Mouse (Mus musculus) heart, embryonic 13.5 days (tissue): ENCODE measurements around the gene Kcng4. TPM values are rescaled to one million over a fixed set of nuclear protein-coding genes. Genes with fewer than 3 reads are reported as not detected.

Experiments
- ATAC-seq: fragments of 200-750 bp; cut with Nextera tagmentation; 2 replicates; pipeline ENCODE4 v1.8.0; 2017; ENCODE audit warnings: moderate TSS enrichment; ENCODE audit not compliant: insufficient number of reproducible peaks, low FRiP score, low TSS enrichment; ENCODE audit errors: extremely low read depth
- H3K27ac ChIP-seq: fragments of 300-500 bp; sonication (generic); replicated peaks from 2 replicates; pipeline ENCODE4 v1.5.1; 2015; ENCODE audit warnings: moderate library complexity, mild to moderate bottlenecking, inconsistent platforms
- H3K27me3 ChIP-seq: fragments of 300-500 bp; sonication (generic); replicated peaks from 2 replicates; pipeline ENCODE4 v1.6.1; 2015; ENCODE audit warnings: mild to moderate bottlenecking, inconsistent platforms
- H3K36me3 ChIP-seq: fragments of 300-500 bp; sonication (generic); 2 replicates; pipeline ENCODE4 v1.6.1; 2015; ENCODE audit warnings: mild to moderate bottlenecking, inconsistent platforms
- H3K4me1 ChIP-seq: fragments of 300-500 bp; sonication (generic); 2 replicates; pipeline ENCODE4 v1.6.1; 2015; ENCODE audit warnings: inconsistent platforms
- H3K4me2 ChIP-seq: fragments of 300-500 bp; sonication (generic); 2 replicates; pipeline ENCODE4 v1.6.1; 2015; ENCODE audit warnings: inconsistent platforms, mild to moderate bottlenecking, moderate library complexity
- H3K4me3 ChIP-seq: fragments of 300-500 bp; sonication (generic); 2 replicates; pipeline ENCODE4 v1.5.1; 2015; ENCODE audit warnings: moderate library complexity, mild to moderate bottlenecking, inconsistent platforms
- H3K9ac ChIP-seq: fragments of 300-500 bp; sonication (generic); 2 replicates; pipeline ENCODE4 v1.6.1; 2015; ENCODE audit warnings: inconsistent platforms, mild to moderate bottlenecking, moderate library complexity
- H3K9me3 ChIP-seq: fragments of 300-500 bp; sonication (generic); 2 replicates; pipeline ENCODE4 v1.6.1; 2016; ENCODE audit warnings: inconsistent platforms
- WGBS: fragments of 180-500 bp; shearing (Covaris S2); methylation state at CpG from one replicate; pipeline ENCODE4 v1.1.7; 2015; ENCODE audit warnings: mixed read lengths; 5-methylcytosine and 5-hydroxymethylcytosine counted together
- polyA plus RNA-seq: library from polyadenylated mRNA; unstranded; fragments of >200 nt; fragmentation: Nextera tagmentation; extraction: Ambion mirVana; gene quantifications from 2 replicates; pipeline ENCODE4 v1.2.1, GENCODE M21; 2015

The Kcng4 gene
- polyA plus RNA-seq, 1 experiment from 2014 or later = not detected

- WGBS = 69% methylated on average over 7 of the region's 7 CpGs
- Histone ChIP-seq H3K4me2 (no peak overlapping the region), H3K4me1 (peaks cover 15% of the 10 kb centered on the region), H3K4me3 (no peak overlapping the region), H3K36me3 (no peaks in the 10 kb centered on the region), H3K27ac (no peak overlapping the region), H3K27me3 (peaks cover 32% of the 10 kb centered on the region), H3K9ac (no peak overlapping the region), H3K9me3 (no peaks in the 10 kb centered on the region)
- no peak for ATAC-seq
Measured at GRCm38 (mm10) chr8:119639798-119640197, 4.3 kb upstream of the Kcng4 start.

- H3K9ac ChIP-seq = no peak overlapping the region
- no peak overlapping the region for H3K4me3 ChIP-seq
- H3K4me2 ChIP-seq = no peak overlapping the region
- peaks cover 47% of the 10 kb centered on the region for H3K27me3 ChIP-seq
- no peak for ATAC-seq
- 74% methylated on average over 6 of the region's 6 CpGs for WGBS
- no peak overlapping the region for H3K27ac ChIP-seq
- H3K9me3 ChIP-seq = no peaks in the 10 kb centered on the region
- peaks cover 20% of the 10 kb centered on the region for H3K4me1 ChIP-seq
- H3K36me3 ChIP-seq = no peaks in the 10 kb centered on the region
Measured at GRCm38 (mm10) chr8:119638261-119638660, 2.8 kb upstream of the Kcng4 start.

- H3K27ac ChIP-seq = no peak overlapping the region
- no peak overlapping the region for H3K4me2 ChIP-seq
- no peak overlapping the region for H3K9ac ChIP-seq
- H3K36me3 ChIP-seq = no peaks in the 10 kb centered on the region
- WGBS = 76% methylated on average over 4 of the region's 4 CpGs
- peaks cover 56% of the 10 kb centered on the region for H3K27me3 ChIP-seq
- no peak for ATAC-seq
- H3K4me1 ChIP-seq = peaks cover 25% of the 10 kb centered on the region
- no peak overlapping the region for H3K4me3 ChIP-seq
- H3K9me3 ChIP-seq = no peaks in the 10 kb centered on the region
Measured at GRCm38 (mm10) chr8:119637381-119637780, 1.9 kb upstream of the Kcng4 start.

GRCm38 (mm10) chr8:119636766-119637165 lies 1.3 kb upstream of the Kcng4 start:
- Histone ChIP-seq H3K4me2 (no peak overlapping the region), H3K36me3 (no peaks in the 10 kb centered on the region), H3K27ac (no peak overlapping the region), H3K9ac (no peak overlapping the region), H3K4me3 (no peak overlapping the region), H3K4me1 (peaks cover 25% of the 10 kb centered on the region), H3K27me3 (peaks cover 62% of the 10 kb centered on the region), H3K9me3 (no peaks in the 10 kb centered on the region)
- WGBS = 55% methylated on average over 7 of the region's 7 CpGs
- ATAC-seq = no peak

- no peak for ATAC-seq
- WGBS = 27% methylated on average over 2 of the region's 2 CpGs
Measured at GRCm38 (mm10) chr8:119635958-119636357, 478 bp upstream of the Kcng4 start.

DNA sequence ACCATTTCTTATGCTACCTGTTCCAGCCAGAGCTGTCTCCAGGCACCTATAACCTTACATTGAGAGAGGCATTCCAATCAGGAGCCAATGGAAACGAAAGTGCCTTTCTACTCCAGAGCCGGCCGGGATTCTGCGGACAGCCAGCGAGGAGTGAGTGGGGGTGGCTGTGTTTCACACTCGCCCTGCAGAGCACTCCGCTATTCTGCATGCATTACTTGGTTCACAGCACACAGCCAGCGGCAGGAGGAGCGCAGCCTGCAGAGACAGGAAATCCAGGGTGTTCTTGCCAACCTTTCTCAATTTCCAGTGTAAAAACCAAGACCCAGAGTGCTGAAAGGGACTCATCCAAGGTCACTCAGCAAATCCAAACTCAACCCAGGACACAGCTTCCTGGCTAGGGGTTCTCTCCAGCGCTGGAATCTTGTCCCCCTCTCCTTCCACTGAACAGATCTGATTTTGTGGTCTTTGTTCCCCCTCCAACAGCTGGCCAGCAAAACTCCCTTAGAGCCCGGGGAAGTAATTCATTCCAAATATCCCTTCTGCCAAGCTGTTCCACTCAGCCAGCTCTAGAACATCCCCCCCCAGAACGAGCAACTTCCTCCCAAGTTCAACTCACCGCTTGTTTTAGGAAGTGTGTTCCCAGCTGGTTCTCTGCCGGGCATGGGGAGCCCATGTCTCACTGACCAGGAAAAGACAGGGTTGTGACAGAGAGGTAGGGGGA lies 704 bp downstream of the Kcng4 start:
- WGBS = 34% methylated on average over 14 of the region's 14 CpGs
- H3K4me3 ChIP-seq = no peak overlapping the region
- ATAC-seq = no peak
- H3K4me2 ChIP-seq = no peak overlapping the region
- H3K9ac ChIP-seq = no peak overlapping the region
- H3K27ac ChIP-seq = no peak overlapping the region
- H3K27me3 ChIP-seq = peaks cover 71% of the 10 kb centered on the region
- no peaks in the 10 kb centered on the region for H3K9me3 ChIP-seq
- peaks cover 25% of the 10 kb centered on the region for H3K4me1 ChIP-seq
- H3K36me3 ChIP-seq = no peaks in the 10 kb centered on the region

More at GRCm38 (mm10) chr8:119635958-119636357, 478 bp upstream of the Kcng4 start:
- Histone ChIP-seq H3K36me3 (no peaks in the 10 kb centered on the region), H3K4me3 (no peak overlapping the region), H3K9ac (no peak overlapping the region), H3K9me3 (no peaks in the 10 kb centered on the region), H3K27me3 (peaks cover 69% of the 10 kb centered on the region), H3K4me1 (peaks cover 25% of the 10 kb centered on the region), H3K27ac (no peak overlapping the region), H3K4me2 (no peak overlapping the region)

DNA sequence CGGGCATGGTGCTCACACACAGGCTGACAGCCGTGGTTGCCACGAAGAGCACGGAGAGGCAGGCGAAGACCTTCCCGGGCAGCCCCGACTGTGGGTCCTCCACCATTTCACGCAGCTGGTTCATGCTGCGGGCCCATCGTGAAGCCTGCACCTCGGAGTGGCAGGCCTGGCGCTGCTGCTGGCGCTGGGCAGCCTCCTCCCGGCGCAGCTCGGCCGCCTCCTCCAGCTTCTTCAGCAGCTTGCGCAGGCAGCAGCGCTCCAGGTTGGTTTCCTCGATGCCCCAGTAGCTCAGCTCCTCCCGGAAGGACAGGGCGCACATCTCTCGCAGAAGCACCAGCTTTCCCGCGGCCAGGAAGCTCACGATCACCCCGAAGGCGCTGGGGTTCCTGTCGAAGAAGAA lies 2.6 kb downstream of the Kcng4 start:
- H3K4me3 ChIP-seq = peak overlapping the region; percentile 16
- H3K27me3 ChIP-seq = peaks cover 71% of the 10 kb centered on the region
- no peak overlapping the region for H3K27ac ChIP-seq

DNA sequence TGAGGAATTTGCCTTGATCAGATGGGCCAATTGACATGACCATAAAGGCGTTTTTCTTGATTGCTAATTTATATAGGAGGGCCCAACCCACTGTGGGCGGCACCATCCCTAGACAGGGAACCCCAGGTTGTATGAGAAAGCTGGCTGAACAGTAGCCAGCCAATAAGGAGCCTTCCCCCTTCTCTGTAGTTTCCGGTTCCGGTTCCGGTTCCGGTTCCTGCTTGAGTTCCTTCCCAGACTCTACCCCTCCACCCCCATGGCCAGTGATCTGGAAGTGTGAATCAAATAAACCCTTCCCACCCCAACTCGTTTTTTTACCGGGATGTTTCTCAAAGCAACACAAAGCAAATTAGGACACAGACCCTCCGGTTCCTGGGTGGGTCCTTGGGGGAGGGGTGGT lies 3.2 kb downstream of the Kcng4 start:
- H3K4me2 ChIP-seq = no peak overlapping the region
- no peak overlapping the region for H3K27ac ChIP-seq
- no peak for ATAC-seq
- H3K9ac ChIP-seq = no peak overlapping the region
- peaks cover 31% of the 10 kb centered on the region for H3K4me1 ChIP-seq
- 79% methylated on average over 9 of the region's 9 CpGs for WGBS
- no peak overlapping the region for H3K4me3 ChIP-seq
- H3K27me3 ChIP-seq = peaks cover 67% of the 10 kb centered on the region
- H3K36me3 ChIP-seq = no peaks in the 10 kb centered on the region
- H3K9me3 ChIP-seq = no peaks in the 10 kb centered on the region

More for the DNA sequence above, 2.6 kb downstream of the Kcng4 start:
- Histone ChIP-seq H3K9me3 (no peaks in the 10 kb centered on the region), H3K9ac (0 out of 2 replicates have a peak overlapping the region, but pooled peaks have one; percentile 37), H3K4me1 (peaks cover 26% of the 10 kb centered on the region), H3K4me2 (peak overlapping the region; percentile 45), H3K36me3 (no peaks in the 10 kb centered on the region)
- WGBS = 38% methylated on average over 29 of the region's 29 CpGs
- no peak for ATAC-seq

DNA sequence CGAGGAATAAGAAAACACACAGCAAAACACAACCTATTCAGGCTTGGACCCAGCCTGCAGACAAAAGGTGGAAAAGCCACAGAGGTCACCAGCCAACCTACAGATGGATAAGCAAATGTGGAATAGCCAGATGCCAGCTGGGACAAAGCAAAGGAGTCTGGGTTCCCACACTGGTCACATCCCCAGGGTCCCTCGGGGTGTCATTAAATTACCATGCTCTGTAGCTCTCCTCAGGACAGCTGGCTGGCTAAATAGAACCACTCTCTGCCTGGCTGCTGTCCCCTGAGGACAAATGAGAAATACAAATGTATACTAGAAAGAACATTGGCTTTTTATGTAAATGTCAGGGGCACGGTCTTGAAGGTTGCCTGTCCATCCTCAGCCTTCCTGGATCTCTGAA lies 4.6 kb downstream of the Kcng4 start:
- Histone ChIP-seq H3K9ac (no peak overlapping the region), H3K4me1 (peaks cover 29% of the 10 kb centered on the region), H3K36me3 (no peaks in the 10 kb centered on the region), H3K27ac (no peak overlapping the region), H3K4me3 (no peak overlapping the region), H3K9me3 (no peaks in the 10 kb centered on the region), H3K4me2 (no peak overlapping the region), H3K27me3 (peaks cover 54% of the 10 kb centered on the region)
- no peak for ATAC-seq
- WGBS = 55% methylated on average over 3 of the region's 3 CpGs

GRCm38 (mm10) chr8:119627613-119628359 lies 7.7 kb downstream of the Kcng4 start:
- Histone ChIP-seq H3K4me1 (peaks cover 9% of the 10 kb centered on the region), H3K27me3 (peaks cover 43% of the 10 kb centered on the region), H3K36me3 (no peaks in the 10 kb centered on the region), H3K9me3 (no peaks in the 10 kb centered on the region), H3K27ac (no peak overlapping the region), H3K4me2 (no peak overlapping the region), H3K9ac (no peak overlapping the region), H3K4me3 (no peak overlapping the region)
- ATAC-seq = no peak; the same call in 1 of the 2 replicates
- WGBS = 34% methylated on average over 10 of the region's 10 CpGs

GRCm38 (mm10) chr8:119627199-119627598 lies 8.3 kb downstream of the Kcng4 start:
- Histone ChIP-seq H3K4me1 (peaks cover 8% of the 10 kb centered on the region), H3K4me3 (no peak overlapping the region), H3K27ac (no peak overlapping the region), H3K4me2 (no peak overlapping the region), H3K27me3 (peaks cover 37% of the 10 kb centered on the region), H3K9ac (no peak overlapping the region), H3K9me3 (no peaks in the 10 kb centered on the region), H3K36me3 (no peaks in the 10 kb centered on the region)
- ATAC-seq = no peak
- WGBS = 66% methylated on average over 7 of the region's 7 CpGs
